Mouse (Mus musculus) frontal cortex, postnatal 25 days (tissue): ENCODE measurements around the gene Rgs13.
A peak's percentile ranks its signal among the peaks of the same experiment; 100 is the strongest.

Experiments used
- DNase-seq, 2 experiments: peaks; one replicate each; pipeline ENCODE4 v3.0.0; 2022; ENCODE audit warnings: low spot score in 2 of 2

Rgs13 gene

GRCm38 (mm10) chr1:144177166-144177565 is at the start of gene Rgs13:
Gene Rgs13, minus strand, starts transcription at chr1:144177372.
- DNase-seq: no peak

- no peak for DNase-seq
These were observed 38.1 kb upstream of the Rgs13 start for GRCm38 (mm10) chr1:144215230-144215629.

GRCm38 (mm10) chr1:144210912-144211311 is 33.7 kb upstream of the Rgs13 start:
- no peak for DNase-seq

DNA sequence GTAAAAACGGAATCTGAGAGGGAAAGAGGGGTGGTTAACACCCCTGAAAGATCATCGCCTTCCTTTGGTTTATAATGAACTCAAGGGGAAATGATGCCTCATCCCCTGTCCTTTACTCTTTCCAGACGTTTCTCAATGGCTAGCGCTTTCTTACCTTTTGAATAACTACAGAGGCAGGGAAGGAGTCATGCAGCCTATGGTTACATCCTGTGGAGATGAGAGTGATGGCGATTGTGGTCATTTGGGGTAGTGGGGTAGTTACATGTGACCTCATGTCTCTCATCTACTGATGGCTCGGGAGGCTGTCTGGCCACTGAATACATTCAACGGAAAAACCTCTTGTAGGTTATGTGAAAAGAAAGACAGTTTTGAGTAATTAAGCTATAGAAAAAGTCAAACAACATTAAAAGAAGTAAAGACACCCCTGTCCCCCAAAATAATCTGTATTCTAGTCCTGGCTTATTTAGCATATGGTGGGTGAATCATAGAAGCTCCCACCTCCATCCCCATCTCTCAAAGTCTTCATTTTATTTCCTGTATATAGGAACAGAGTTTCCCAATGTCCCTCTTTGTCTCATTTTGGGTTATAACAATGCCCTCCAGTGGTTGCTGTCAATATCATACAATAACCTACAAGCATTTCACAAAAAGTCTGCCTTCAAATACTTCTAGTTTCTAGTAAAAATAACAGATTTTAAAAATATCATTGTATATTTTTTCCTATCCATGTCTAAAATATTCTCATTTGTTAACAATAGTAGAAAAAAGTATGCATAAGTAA is 29.3 kb upstream of the Rgs13 start:
- no peak for DNase-seq

GRCm38 (mm10) chr1:144204766-144205165 is 27.6 kb upstream of the Rgs13 start:
- DNase-seq: no peak

- no peak for DNase-seq
These were observed 25.8 kb upstream of the Rgs13 start for GRCm38 (mm10) chr1:144202939-144203338.

GRCm38 (mm10) chr1:144200496-144200895 is 23.3 kb upstream of the Rgs13 start:
- DNase-seq: no peak

GRCm38 (mm10) chr1:144199538-144199937 is 22.4 kb upstream of the Rgs13 start:
- no peak for DNase-seq

DNA sequence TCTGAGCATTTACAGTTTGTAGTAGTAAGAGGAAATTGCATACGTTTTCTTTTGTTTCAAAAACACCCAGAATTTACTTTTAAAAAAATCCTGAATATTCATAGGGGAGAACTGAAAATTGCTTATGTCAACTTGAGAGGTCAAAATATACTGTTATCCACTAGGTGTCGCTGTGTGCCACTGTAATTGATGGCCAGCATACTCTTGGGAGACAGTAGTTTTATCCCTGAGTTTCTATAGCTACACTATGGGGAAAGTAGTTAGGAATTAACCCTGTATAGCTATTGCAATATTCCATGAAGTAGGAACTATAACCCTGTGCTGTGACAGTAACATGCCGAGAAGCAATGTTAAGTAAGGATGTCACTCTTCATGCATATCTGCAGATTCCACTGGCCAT is 20.5 kb upstream of the Rgs13 start:
- DNase-seq: peak in 1 of 2 experiments; percentile 39

GRCm38 (mm10) chr1:144186655-144187396 is 9.7 kb upstream of the Rgs13 start:
- DNase-seq: no peak

DNA sequence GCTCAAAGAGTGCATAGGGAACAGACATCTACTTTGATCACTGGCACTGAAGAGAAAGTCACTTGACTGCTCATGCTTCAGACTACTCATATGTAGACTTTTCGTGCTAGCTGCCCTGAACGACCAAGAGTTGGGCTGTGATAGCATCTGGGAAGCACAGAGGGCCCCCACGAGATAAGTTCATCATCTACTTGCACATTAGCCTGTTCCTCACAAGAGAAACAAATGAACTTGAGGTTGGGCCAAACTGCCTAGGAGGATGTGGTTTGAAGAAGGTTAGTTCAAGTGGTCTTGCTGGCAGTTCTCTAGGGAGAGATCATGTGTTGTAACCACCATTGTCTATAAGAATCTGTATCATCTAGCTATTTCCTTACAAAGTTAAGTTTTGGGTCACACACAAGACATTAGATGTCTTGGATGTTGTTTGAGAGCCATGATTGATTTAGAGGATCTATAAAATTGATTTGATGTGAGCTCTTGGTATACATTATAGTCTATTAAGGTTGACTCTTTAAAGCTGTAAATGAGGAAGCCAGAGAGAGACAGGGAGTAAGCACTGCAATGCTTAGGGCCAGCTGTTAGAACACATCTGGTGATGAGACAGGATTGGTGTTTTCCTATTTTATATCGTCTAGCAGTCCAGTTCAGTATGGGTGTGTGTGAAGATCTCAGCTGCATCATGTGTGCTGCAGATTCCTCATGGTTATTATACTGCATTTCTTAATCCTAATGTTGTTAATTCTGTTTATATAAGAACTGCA is 8.0 kb upstream of the Rgs13 start:
- DNase-seq: no peak

DNA sequence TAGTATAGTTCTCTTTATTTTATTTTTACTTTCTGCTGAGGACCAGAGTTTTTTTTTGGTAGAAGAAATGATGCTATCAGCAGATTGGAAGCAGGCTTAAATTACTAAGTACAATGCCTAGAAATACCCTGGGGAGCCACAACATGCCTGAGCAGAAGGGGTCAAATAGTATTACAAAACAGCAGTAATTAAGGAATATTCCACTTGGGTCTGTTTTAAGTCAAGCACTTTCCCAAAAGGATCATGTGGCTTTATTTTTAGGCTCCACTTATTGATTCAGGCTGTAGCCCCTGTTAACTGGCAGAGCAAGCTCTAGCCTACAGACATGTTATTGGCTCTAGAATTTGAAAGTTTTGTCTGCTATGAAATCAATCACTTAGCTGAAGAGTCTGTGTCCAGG is 6.5 kb upstream of the Rgs13 start:
- no peak for DNase-seq

- DNase-seq: no peak
These were observed 2.4 kb upstream of the Rgs13 start for GRCm38 (mm10) chr1:144179559-144179958.

DNA sequence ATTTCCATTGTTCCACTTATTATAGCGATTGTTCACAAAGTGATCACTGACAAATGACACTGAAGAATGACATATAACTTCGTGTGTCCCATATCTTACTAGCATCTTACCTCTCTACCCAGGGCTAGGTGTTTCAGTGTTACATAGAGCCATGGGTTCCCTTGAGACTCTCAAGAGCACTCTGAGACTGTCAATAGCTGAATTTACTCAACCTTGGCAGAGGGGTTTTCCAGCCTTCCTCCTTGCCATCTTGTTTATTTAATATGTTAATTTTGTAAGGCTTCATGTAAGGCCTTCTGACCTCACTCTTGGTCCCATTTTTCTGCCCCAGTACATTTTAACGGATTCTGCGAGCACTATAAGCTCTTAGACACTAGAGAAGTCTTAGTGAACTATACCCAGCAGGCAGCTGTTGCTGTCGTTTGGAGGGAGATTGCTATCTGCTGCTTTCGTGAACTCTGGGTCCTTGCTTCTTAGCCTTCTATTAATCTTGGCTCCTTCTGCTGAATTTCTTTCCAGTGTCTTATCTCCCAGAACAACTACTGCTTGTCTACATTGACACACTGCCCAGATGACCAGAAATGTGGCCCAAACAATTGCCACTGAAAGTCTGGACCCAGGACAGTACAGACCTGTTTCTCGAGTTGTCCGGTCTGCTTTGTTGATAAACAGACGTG is 1.2 kb upstream of the Rgs13 start:
- DNase-seq: no peak

GRCm38 (mm10) chr1:144177620-144178019 is 448 bp upstream of the Rgs13 start:
- DNase-seq: no peak

DNA sequence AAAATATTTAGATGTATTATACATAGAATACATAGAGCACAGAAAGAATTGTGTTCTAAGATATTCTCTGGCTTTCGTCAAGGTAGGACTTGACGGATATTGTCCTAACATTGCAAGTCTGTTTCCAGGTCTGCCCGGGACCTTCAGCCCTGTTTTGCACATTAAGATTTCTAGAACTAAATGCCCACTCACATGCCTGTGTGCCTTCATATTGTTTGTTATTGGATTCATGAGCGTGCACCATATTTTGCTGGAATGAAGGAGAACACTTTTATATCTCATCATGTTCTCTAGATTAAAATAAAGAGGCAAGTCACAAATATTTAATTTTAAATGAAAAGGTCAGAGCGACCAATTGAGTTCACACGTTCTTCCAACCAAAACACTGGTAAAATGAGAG is 2.4 kb downstream of the Rgs13 start:
- DNase-seq: no peak

- no peak for DNase-seq
These were observed 3.6 kb downstream of the Rgs13 start for GRCm38 (mm10) chr1:144173568-144174036.

- DNase-seq: no peak
These were observed 8.3 kb downstream of the Rgs13 start for GRCm38 (mm10) chr1:144168921-144169320.

- DNase-seq: no peak
These were observed 9.4 kb downstream of the Rgs13 start for GRCm38 (mm10) chr1:144167761-144168160.

- DNase-seq: no peak
These were observed 10.3 kb downstream of the Rgs13 start for GRCm38 (mm10) chr1:144166897-144167296.

DNA sequence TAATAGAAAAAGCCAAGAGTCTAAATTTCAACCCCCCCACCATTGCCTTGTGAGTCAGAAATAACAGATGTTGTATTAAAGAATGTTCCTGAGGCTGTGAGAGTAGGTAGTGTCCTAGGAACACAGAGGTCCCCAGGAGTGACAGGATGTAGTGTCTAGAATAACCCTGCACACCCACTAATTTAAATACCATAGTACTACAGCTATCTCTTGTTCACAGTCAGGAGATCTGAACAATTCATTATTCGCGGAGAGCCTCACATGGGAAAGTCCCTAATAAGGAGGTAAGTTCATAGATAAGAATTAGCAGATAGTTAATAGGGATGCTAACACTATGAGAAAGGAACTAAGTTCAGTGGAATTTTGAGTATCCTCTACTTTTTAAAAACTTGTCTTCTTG is 10.9 kb downstream of the Rgs13 start:
- DNase-seq: no peak

DNA sequence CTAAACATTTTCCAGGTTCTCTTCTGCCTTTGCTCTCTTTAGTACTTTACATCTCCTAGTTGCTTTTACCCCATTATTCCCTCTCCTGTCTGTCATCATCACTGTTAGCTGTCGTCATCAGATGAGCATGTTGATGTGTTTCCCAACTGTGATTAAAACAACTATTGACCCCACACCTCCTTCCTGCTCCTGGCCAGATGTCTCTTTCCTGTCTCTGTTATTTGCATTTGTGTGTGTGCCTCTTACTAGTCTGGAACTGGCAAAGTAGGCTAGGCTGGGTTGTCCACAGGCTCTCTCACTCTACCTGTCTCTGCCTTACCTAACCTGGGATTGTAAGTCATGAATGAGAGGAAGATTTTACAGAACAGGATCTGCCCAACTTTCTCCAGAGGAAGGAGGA is 24.6 kb downstream of the Rgs13 start:
- no peak for DNase-seq
